Mouse (Mus musculus): ENCODE results near the gene Bicra.

- TF ChIP-seq POLR2A (IDR thresholded peaks at IDR 0.05; ENCODE audit: insufficient read depth, low read length) (no peak), CTCF (IDR thresholded peaks at IDR 0.05; ENCODE audit: low read depth, low read length) (no peak), EP300 (IDR thresholded peaks at IDR 0.05; ENCODE audit: insufficient read depth, low read depth, low read length) (no peak)
These were observed 29.5 kb downstream of the Bicra start for GRCm38 (mm10) chr7:16018016-16018810.
